Mouse (Mus musculus) myocyte (in vitro differentiated cells): Measurements from ENCODE around the gene Xylt2. TPM values are rescaled to one million over a fixed set of nuclear protein-coding genes. Genes with fewer than 3 reads are reported as not detected.

Source experiments
- H3K27me3 ChIP-seq: one replicate; pipeline ENCODE4 v1.6.1; 2011; ENCODE audit not compliant: control insufficient read depth, insufficient read depth, insufficient read length
- H3K36me3 ChIP-seq: one replicate; pipeline ENCODE4 v1.6.1; 2011; ENCODE audit not compliant: control insufficient read depth, insufficient read depth
- H3K4me2 ChIP-seq: one replicate; pipeline ENCODE4 v1.6.1; 2011; ENCODE audit warnings: low read depth, control low read depth
- H3K4me3 ChIP-seq: one replicate; pipeline ENCODE4 v1.5.1; 2011; ENCODE audit warnings: mild to moderate bottlenecking, control low read depth, moderate library complexity
- H3K79me2 ChIP-seq: one replicate; pipeline ENCODE4 v1.6.1; 2011; ENCODE audit not compliant: control insufficient read depth, insufficient read depth
- H3ac ChIP-seq: one replicate; pipeline ENCODE4 v1.6.1; 2011; ENCODE audit not compliant: control insufficient read depth, insufficient read length
- CEBPB ChIP-seq: IDR thresholded peaks from 2 replicates; pipeline ENCODE4 v1.6.1; 2011; ENCODE audit warnings: mild to moderate bottlenecking, moderate library complexity; ENCODE audit not compliant: poor library complexity, insufficient read depth, severe bottlenecking
- E2F4 ChIP-seq: IDR thresholded peaks from one replicate; pipeline ENCODE4 v1.6.1; 2011; ENCODE audit warnings: mild to moderate bottlenecking, control low read depth, moderate library complexity; ENCODE audit not compliant: insufficient read depth
- MAX ChIP-seq: IDR thresholded peaks from one replicate; pipeline ENCODE4 v1.6.1; 2011; ENCODE audit warnings: low read depth, mild to moderate bottlenecking, control low read depth
- MYOD1 ChIP-seq, 3 experiments: IDR thresholded peaks; one replicate each; pipeline ENCODE4 v1.6.1; 2011; ENCODE audit warnings: control low read depth in 2 of 3, low read depth in 2 of 3, mild to moderate bottlenecking in 2 of 3, moderate library complexity in 1 of 3; ENCODE audit not compliant: insufficient read length in 2 of 3, control insufficient read depth in 1 of 3
- MYOG ChIP-seq, 3 experiments: IDR thresholded peaks; one replicate each; pipeline ENCODE4 v1.6.1; 2011; ENCODE audit warnings: control low read depth in 2 of 3, low read depth in 2 of 3, mild to moderate bottlenecking in 2 of 3; ENCODE audit not compliant: insufficient read length in 2 of 3, control insufficient read depth in 1 of 3, insufficient read depth in 1 of 3
- POLR2A ChIP-seq: IDR thresholded peaks from one replicate; pipeline ENCODE4 v1.6.1; 2011; ENCODE audit warnings: low read depth, mild to moderate bottlenecking, control low read depth, moderate library complexity; ENCODE audit not compliant: insufficient read length
- POLR2AphosphoS2 ChIP-seq: IDR thresholded peaks from one replicate; pipeline ENCODE4 v1.6.1; 2011; ENCODE audit warnings: low read depth, control low read depth; ENCODE audit not compliant: insufficient read length
- REST ChIP-seq: IDR thresholded peaks from one replicate; pipeline ENCODE4 v1.6.1; 2011; ENCODE audit warnings: mild to moderate bottlenecking, control low read depth, moderate library complexity; ENCODE audit not compliant: insufficient read depth, insufficient read length
- SRF ChIP-seq: IDR thresholded peaks from one replicate; pipeline ENCODE4 v1.6.1; 2011; ENCODE audit warnings: low read depth; ENCODE audit not compliant: control insufficient read depth, insufficient read length
- TCF12 ChIP-seq: IDR thresholded peaks from one replicate; pipeline ENCODE4 v1.6.1; 2011; ENCODE audit warnings: mild to moderate bottlenecking, control low read depth; ENCODE audit not compliant: poor library complexity, insufficient read depth, severe bottlenecking
- TCF3 ChIP-seq: IDR thresholded peaks from one replicate; pipeline ENCODE4 v1.6.1; 2011; ENCODE audit warnings: low read depth, control low read depth; ENCODE audit not compliant: insufficient read length
- USF1 ChIP-seq: IDR thresholded peaks from one replicate; pipeline ENCODE4 v1.6.1; 2011; ENCODE audit warnings: low read depth, mild to moderate bottlenecking, control low read depth, moderate library complexity
- polyA plus RNA-seq: library from polyadenylated mRNA; unstranded; fragments of >200 nt; fragmentation: generic; extraction: Trizol; gene quantifications from one replicate; pipeline ENCODE4 v1.2.1, GENCODE M21; 2012; ENCODE audit warnings: missing spikeins

The Xylt2 gene
- polyA plus RNA-seq, 1 experiment, result 14.8 TPM

- no peaks in the 10 kb centered on the region for H3K27me3 ChIP-seq
- H3K79me2 ChIP-seq, result peaks cover 41% of the 10 kb centered on the region
- H3ac ChIP-seq, result no peak overlapping the region
- H3K36me3 ChIP-seq, result peaks cover 69% of the 10 kb centered on the region
- no peak overlapping the region for H3K4me3 ChIP-seq
- H3K4me2 ChIP-seq, result no peak overlapping the region
- TF ChIP-seq SRF, result no peak
- TF ChIP-seq POLR2AphosphoS2, result no peak
- TF ChIP-seq MYOG (IDR thresholded peaks at IDR 0.05; ENCODE audit: control insufficient read depth in 1 of 3, insufficient read depth in 1 of 3, insufficient read length in 2 of 3, low read depth in 2 of 3), result no peak
- no peak for TF ChIP-seq CEBPB
- no peak for TF ChIP-seq E2F4
- no peak for TF ChIP-seq TCF12
- TF ChIP-seq MYOD1 (IDR thresholded peaks at IDR 0.05; ENCODE audit: control insufficient read depth in 1 of 3, insufficient read length in 2 of 3, low read depth in 2 of 3), result no peak
- no peak for TF ChIP-seq TCF3
- no peak for TF ChIP-seq USF1
- no peak for TF ChIP-seq MAX
- TF ChIP-seq REST, result no peak
- no peak for TF ChIP-seq POLR2A
Observed at GRCm38 (mm10) chr11:94634431-94634830, 42.9 kb downstream of the Xylt2 start.

DNA sequence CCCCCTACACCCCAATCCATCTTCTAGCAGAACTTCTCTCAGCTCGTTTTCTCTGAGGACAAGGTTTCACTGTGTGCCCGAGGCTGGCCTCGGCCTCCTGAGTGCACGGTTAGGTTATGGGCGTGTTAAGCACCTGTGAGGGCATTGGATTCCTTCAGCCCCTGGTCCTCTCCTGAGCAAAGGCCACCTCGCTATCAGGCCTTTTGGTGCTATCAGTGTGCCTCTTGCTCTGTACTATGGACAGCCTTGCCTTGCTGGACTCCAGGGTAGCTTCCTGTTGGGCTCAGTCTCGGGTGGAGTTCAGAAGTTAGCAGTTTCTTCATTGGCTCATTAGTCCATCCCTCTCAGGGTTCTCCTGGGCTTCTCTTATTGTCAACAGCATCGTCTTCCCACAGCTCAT lies 44.3 kb downstream of the Xylt2 start:
- TF ChIP-seq CEBPB, result no peak
- no peak for TF ChIP-seq MAX
- H3ac ChIP-seq, result no peak overlapping the region
- H3K4me2 ChIP-seq, result no peak overlapping the region

GRCm38 (mm10) chr11:94631969-94632368 lies 45.3 kb downstream of the Xylt2 start:
- H3K79me2 ChIP-seq, result peaks cover 41% of the 10 kb centered on the region
- no peak overlapping the region for H3ac ChIP-seq
- H3K36me3 ChIP-seq, result peaks cover 45% of the 10 kb centered on the region
- no peak overlapping the region for H3K4me2 ChIP-seq
- TF ChIP-seq POLR2AphosphoS2 (no peak), MYOG (IDR thresholded peaks at IDR 0.05; ENCODE audit: control insufficient read depth in 1 of 3, insufficient read depth in 1 of 3, insufficient read length in 2 of 3, low read depth in 2 of 3) (no peak), TCF12 (no peak), USF1 (no peak), SRF (no peak), MYOD1 (IDR thresholded peaks at IDR 0.05; ENCODE audit: control insufficient read depth in 1 of 3, insufficient read length in 2 of 3, low read depth in 2 of 3) (no peak), E2F4 (no peak)
- peak overlapping the region; percentile 93 for H3K4me3 ChIP-seq
- H3K27me3 ChIP-seq, result no peaks in the 10 kb centered on the region

More for the DNA sequence above, 44.3 kb downstream of the Xylt2 start:
- Histone ChIP-seq H3K79me2 (peaks cover 41% of the 10 kb centered on the region), H3K27me3 (no peaks in the 10 kb centered on the region), H3K4me3 (no peak overlapping the region), H3K36me3 (peaks cover 56% of the 10 kb centered on the region)

DNA sequence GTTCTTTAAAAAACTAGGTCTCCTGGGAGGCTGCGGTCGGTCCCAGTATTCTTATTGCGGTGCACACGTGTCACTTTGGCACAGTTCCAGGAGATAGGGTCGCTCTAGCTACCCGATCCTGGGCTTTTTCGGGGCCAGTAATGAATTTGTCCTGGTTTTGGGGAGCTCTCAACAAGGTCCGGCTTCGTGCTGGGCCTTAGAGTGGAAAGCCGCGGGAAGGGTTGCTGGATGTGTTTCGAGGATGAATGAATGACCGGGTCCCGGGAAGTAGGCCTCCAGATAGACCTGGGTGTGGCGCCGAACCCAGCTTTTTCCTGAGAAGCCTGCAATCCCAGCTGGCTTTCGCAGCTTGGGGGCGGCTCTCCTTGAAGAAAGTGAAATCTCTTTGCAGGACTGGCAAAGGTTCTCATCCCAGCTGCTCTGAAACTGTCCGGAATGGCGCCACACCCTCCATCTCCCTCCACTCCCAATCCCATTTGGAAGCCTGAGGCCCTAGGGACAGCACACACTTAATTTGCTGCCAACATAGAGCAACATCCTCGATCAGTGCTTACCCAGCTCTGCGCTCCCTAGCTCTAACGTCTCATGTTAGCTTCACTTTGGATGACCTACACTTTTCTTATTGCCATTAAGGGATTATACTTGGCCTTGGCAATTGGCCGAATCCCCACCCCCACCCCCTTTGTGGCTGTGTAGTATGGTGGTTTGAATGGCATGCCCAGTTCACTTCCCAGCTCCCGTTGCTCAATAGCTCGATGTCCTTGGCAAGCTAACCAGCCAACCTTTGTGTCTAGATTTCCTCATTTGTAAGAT lies 46.9 kb downstream of the Xylt2 start:
- peaks cover 41% of the 10 kb centered on the region for H3K79me2 ChIP-seq
- H3K36me3 ChIP-seq, result peaks cover 31% of the 10 kb centered on the region
- peak overlapping the region; percentile 84 for H3ac ChIP-seq
- peak overlapping the region; percentile 93 for H3K4me3 ChIP-seq
- TF ChIP-seq USF1 (peak; percentile 25), CEBPB (0 out of 2 replicates have a peak, but pooled peaks have one; percentile 31), E2F4 (no peak)
- no peaks in the 10 kb centered on the region for H3K27me3 ChIP-seq
- H3K4me2 ChIP-seq, result peak overlapping the region; percentile 94

DNA sequence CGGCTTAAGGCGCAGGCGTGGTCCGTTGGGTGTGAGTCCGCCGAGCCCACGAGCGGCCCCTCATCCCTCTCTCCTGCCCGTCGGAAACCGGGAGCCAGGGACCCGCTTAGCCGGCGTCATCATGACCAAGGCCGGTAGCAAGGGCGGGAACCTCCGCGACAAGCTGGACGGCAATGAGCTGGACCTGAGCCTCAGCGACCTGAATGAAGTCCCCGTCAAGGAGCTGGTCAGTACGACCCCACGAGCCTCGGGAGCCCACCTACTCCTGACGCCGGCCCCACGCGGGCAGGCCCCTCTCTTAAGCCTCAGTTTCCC lies 47.5 kb downstream of the Xylt2 start:
- Histone ChIP-seq H3K27me3 (no peaks in the 10 kb centered on the region), H3ac (peak overlapping the region; percentile 84), H3K36me3 (peaks cover 25% of the 10 kb centered on the region), H3K79me2 (peaks cover 41% of the 10 kb centered on the region), H3K4me3 (peak overlapping the region; percentile 93), H3K4me2 (peak overlapping the region; percentile 94)
- TF ChIP-seq MYOD1 (IDR thresholded peaks at IDR 0.05; ENCODE audit: control insufficient read depth in 1 of 3, insufficient read length in 2 of 3, low read depth in 2 of 3) (no peak), SRF (no peak), POLR2AphosphoS2 (no peak), CEBPB (no peak), MYOG (IDR thresholded peaks at IDR 0.05; ENCODE audit: control insufficient read depth in 1 of 3, insufficient read depth in 1 of 3, insufficient read length in 2 of 3, low read depth in 2 of 3) (no peak), POLR2A (no peak), USF1 (no peak)
